Comparison of ENCODE assay signal across 4 mouse cellular contexts in the genomic region with DNA sequence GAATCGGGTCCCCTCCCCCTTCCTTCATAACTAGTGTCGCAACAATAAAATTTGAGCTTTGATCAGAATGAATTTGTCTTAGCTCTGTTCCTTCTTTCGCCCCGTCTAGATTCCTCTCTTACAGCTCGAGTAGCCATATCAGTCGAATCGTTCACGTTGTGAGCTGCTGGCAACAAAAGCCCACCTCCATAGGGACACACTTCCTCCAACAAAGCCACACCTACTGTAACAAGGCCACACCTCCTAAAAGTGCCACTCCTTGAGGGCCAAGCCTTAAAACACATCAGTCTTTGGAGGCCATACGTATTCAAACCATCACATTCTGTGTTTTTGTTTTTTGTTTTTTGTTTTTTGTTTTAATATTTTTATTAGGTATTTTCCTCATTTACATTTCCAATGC. TPM values are rescaled to one million over a fixed set of nuclear protein-coding genes. Genes with fewer than 3 reads are reported as not detected.
DNase-seq lines count a peak whose midpoint lies in the region; TF ChIP-seq lines count a peak whose summit lies in the region.
"Not testable (repeated sequence)": the region's sequence is repeated elsewhere in the genome, so short reads cannot be mapped to it uniquely, and the experiment has no call there.

No protein-coding gene starts in this region.

- TF ChIP-seq POLR2A in MEL (IDR thresholded peaks at IDR 0.05; ENCODE audit: control insufficient read depth in 1 of 2, insufficient read depth in 1 of 2, low read depth in 1 of 2, low read length in 2 of 2, poor library complexity in 1 of 2), result not testable (repeated sequence)

- DNase-seq in MEL (ENCODE audit: low read depth, low spot score) (peak; percentile 21), MEL-GATA-1-ER (ENCODE audit: extremely low read depth, low read depth) (peak; percentile 72), R1 (ENCODE audit: low read depth, low spot score) (peak; percentile 66), ZHBTc4 (ENCODE audit: low read depth, low spot score) (peak; percentile 21)

- H3K27me3 ChIP-seq in MEL (ENCODE audit: control insufficient read depth in 1 of 2, insufficient read depth in 2 of 2, low read length in 2 of 2), result not testable (repeated sequence)

- H3K4me3 ChIP-seq in MEL (ENCODE audit: control insufficient read depth in 1 of 2, insufficient read depth in 1 of 2, low read depth in 2 of 2, low read length in 2 of 2), result not testable (repeated sequence)

- not testable (repeated sequence) for H3K4me1 ChIP-seq in MEL (ENCODE audit: control insufficient read depth in 1 of 2, insufficient read depth in 2 of 2, low read length in 2 of 2)

- TF ChIP-seq RAD21 in MEL (IDR thresholded peaks at IDR 0.05; ENCODE audit: low read depth, low read length), result not testable (repeated sequence)

- H3K27ac ChIP-seq in MEL (ENCODE audit: control insufficient read depth, low read depth, low read length), result not testable (repeated sequence)

- H3K9me3 ChIP-seq in MEL (replicated peaks; ENCODE audit: insufficient read depth, low read length), result not testable (repeated sequence)

- not testable (repeated sequence) for H3K79me2 ChIP-seq in MEL (ENCODE audit: control insufficient read depth, insufficient read depth, low read length, poor library complexity)

- not testable (repeated sequence) for H3K9ac ChIP-seq in MEL (ENCODE audit: control insufficient read depth, low read depth, low read length, poor library complexity, severe bottlenecking)

- not testable (repeated sequence) for H3K36me3 ChIP-seq in MEL (ENCODE audit: control insufficient read depth in 1 of 2, insufficient read depth in 2 of 2, low read length in 2 of 2)

- not testable (repeated sequence) for TF ChIP-seq EP300 in MEL (IDR thresholded peaks at IDR 0.05; ENCODE audit: low read depth in 1 of 2, low read length in 2 of 2)

- not testable (repeated sequence) for TF ChIP-seq CTCF in MEL (IDR thresholded peaks at IDR 0.05 in 2 of 3, conservative IDR thresholded peaks at IDR 0.05 in 1 of 3; ENCODE audit: control insufficient read depth in 1 of 3, insufficient read depth in 1 of 3, low read depth in 2 of 3, low read length in 3 of 3, poor library complexity in 1 of 3, severe bottlenecking in 1 of 3)

RNA-seq across cellular contexts. Expression of a gene that starts 41.5 kb away (rescaled TPM):
- total RNA-seq in MEL (2012; rRNA removed), result 90.4 and 93.9 TPM in 2 replicates
- polyA plus RNA-seq in MEL (2012; ENCODE audit: insufficient read depth in 1 of 2, insufficient read length in 2 of 2, low read depth in 1 of 2, low replicate concordance in 2 of 2, missing spikeins in 1 of 2), result 100 to 1,000 TPM in 1 of 2 experiments, not detected in 1; 117 TPM

Comparison
In these comparisons a context has a peak if more than half of its experiments do, and no peak if none do; other contexts are left out.
1. DNase-seq: peak in every context shown above with its lines; median percentile 72 in MEL-GATA-1-ER; 66 in R1; 21 in MEL; 21 in ZHBTc4.